Mouse (Mus musculus) cerebellum, adult 2 months (tissue): ENCODE data around the gene Zbtb16.

Experiments
- CTCF ChIP-seq: fragments of 200-500 bp; IDR thresholded peaks from 2 replicates; pipeline ENCODE4 v1.5.1; 2011; ENCODE audit warnings: low read depth, mild to moderate bottlenecking, control low read depth, low read length, moderate library complexity, borderline replicate concordance; ENCODE audit not compliant: insufficient read depth
- POLR2A ChIP-seq: fragments of 200-500 bp; IDR thresholded peaks from 2 replicates; pipeline ENCODE4 v1.6.1; 2011; ENCODE audit warnings: low read length, control low read depth, borderline replicate concordance; ENCODE audit not compliant: insufficient read depth

DNA sequence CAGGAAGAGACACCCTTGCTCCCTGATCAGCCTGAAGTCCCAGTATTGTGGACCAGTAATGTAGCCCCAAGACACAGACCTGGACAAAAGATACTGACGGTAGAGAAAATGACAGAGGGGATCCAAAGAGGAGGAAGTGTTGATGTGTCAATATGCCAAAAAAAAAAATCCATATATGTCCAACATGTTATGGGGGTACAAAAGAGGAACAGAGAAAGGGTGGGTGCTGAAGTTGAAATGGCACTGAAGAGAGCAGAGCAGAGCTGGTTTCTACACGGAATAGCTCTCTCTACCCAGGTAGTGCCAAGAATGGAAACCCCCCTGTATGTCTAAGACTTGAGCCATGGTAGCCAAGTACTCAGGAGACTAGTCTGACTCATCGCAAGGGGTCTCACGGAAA is 76.9 kb downstream of the Zbtb16 start:
- TF ChIP-seq POLR2A (no peak), CTCF (no peak)
